Mouse (Mus musculus) hematopoietic multipotent progenitor cell, adult 10-12 weeks (in vitro differentiated cells): ENCODE results near the gene 2010003K11Rik. TPM values are rescaled to one million over a fixed set of nuclear protein-coding genes. Genes with fewer than 3 reads are reported as not detected.

Experiments
- polyA plus RNA-seq: library from polyadenylated mRNA; stranded (reverse); fragments of >175 nt; gene quantifications from 2 replicates; pipeline ENCODE4 v1.2.3, GENCODE M21; 2012; ENCODE audit warnings: low replicate concordance

2010003K11Rik gene
- not detected in 2 replicates for polyA plus RNA-seq

DNA sequence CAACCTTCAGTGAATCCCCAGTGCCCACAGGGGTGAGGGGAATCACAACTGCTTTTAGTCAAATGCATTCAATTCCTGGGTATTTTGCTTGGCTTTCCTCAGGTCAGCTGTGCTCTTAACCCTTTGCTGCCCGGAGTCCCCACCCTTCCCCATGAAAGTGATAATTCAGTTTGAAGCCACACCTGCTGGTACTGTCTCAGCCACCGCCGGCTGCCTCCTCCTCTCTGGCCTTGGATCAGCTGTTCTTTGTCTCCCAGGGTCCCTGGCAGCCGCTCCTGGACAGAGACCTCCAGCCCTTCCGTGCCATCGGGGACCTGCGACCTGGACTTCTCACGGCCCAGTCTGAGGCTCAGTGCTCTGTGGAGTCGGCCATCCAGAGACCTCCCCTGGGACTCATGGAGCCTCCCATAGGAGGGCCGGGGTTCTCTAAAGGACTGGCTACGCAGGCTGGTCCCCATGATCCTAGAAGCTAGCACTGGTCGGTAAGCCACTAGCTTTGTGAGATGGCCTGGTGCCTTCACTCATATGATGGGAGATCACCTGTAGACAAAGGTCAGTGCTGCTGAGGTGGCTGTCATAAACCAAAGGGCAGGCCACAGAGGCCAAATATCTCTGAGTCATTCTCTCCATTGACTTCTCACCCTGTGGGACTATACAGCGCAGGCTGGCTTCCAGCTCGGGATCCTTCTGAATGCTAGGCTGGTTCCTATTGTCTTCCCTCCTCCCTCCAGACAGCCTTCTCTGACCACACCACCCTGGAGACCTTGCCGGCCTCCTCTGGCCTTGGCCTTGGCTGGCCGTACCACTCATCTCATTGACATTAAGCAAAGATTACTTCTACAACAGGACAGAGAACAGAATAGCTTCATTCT lies at the start of gene 2010003K11Rik:
2010003K11Rik (minus strand) TSS at position 522 of the 872 bp plus-strand sequence.

DNA sequence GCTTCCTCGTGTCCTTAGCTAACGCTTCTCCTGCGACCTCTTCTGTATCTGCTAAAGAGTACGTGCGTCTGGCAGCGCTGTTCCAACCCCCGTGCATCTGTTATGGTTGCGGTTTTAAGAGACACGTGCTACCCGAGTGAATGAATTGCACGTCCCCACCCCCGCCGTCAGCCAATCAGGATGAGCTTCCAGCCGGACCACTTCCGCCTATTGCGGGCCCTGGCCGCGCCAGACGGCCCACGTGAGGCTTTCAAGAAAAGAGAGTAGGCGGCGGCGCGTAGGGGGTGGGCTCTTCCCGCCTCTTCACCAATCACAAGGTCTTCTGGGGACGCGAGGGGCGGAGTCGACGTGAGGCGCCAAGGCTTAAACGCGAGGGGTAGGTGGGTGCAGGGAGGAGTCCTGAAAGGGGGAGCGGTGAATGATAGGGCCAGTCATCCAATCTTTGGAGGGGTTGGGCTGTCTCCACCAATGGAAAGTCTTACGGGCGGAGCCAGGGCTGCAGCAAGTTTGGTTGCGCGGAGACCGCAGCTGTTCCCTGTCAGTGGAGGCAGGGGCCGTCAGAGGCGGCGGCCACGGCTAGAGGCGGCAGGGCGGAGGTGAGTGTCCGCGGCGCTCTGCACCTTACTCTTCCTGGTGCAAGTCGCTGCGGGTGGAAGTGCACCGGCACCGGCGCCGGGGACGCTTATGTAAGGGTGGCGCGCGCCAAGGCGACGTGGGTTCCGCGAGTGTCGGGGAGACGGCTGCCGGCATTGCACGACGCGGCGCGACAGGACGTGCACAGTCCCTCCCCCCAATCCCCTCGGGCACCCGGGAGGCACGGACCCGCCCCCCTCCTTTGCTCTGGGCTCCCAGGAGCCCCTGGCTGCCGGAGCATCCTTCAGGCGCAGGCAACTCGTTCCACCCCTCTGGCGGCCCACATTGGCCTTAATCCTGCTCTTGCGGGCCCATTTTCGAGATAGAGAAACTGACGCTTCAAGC lies 11.9 kb upstream of the 2010003K11Rik start, which contains the start of gene Pcx:
Pcx (plus strand) TSS at position 487 of the 978 bp plus-strand sequence.

DNA sequence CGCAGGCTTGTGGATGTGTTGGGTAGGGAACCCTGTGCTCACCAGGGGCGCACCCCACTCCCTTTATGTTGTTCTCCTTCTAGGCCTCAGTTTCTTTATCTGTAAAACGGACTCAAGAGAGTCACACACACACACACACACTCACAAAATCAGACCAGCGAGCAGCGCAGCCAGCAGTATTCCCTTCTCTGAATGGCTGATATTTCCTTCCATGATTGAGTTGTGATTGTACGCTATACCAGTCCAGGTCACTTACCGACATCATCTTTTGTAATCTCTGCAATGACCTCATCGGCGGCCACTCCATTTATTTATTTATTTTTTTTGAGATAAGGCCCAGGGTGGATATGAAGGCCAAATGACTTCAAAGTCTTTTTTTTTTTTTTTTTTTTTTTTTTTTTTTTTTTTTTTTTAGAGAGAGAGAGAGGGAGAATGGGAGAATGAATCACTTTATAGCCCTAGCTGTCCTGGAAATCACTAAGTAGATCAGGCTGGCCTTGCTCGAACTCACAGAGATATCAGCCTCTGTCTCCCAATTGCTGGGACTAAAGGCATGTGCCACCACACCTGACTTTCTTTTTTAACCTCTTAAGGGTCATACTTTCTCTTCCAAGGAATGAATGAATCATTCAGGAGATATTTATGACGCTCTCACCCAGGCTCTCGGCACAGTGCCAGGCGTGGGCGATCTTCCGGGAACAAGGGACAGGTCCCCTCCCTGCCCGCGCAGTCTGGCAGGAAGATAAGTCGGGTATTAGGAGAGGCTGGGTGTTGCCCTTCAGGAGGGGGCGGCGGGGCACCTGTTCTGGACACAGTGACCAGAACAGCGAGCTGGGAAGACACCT lies 20.8 kb downstream of the 2010003K11Rik start, which contains the start of gene Syt12:
Syt12 (minus strand) TSS at position 103 of the 845 bp plus-strand sequence.

Other genes with a start within 250 kb of the 2010003K11Rik start
- 27.8 and 60.7 TPM in 2 replicates for gene Ssh3, start 229.4 kb downstream of the 2010003K11Rik start, polyA plus RNA-seq
- gene Ankrd13d, start 215.4 kb downstream of the 2010003K11Rik start, polyA plus RNA-seq, result 25.1 and 46.7 TPM in 2 replicates
- 1,315 and 1,512 TPM in 2 replicates for gene Grk2, start 192.4 kb downstream of the 2010003K11Rik start, polyA plus RNA-seq
- gene Kdm2a, start 100.3 kb downstream of the 2010003K11Rik start, polyA plus RNA-seq, result 87.2 and 104 TPM in 2 replicates
- gene Rhod, start 59.2 kb downstream of the 2010003K11Rik start, polyA plus RNA-seq, result 0.26 and 0.29 TPM in 2 replicates
- gene Syt12, start 21.1 kb downstream of the 2010003K11Rik start, polyA plus RNA-seq, result not detected in 2 replicates
- gene Pcx, start 11.9 kb upstream of the 2010003K11Rik start, polyA plus RNA-seq, result 3.3 and 9.6 TPM in 2 replicates
- 0.86 and 0.90 TPM in 2 replicates for gene Lrfn4, start 117.1 kb upstream of the 2010003K11Rik start, polyA plus RNA-seq
- gene Rce1, start 127.1 kb upstream of the 2010003K11Rik start, polyA plus RNA-seq, result 15.3 and 49.3 TPM in 2 replicates
- gene Gm960, start 200.1 kb upstream of the 2010003K11Rik start, polyA plus RNA-seq, result not detected in 2 replicates
- 0.14 and 0.16 TPM in 2 replicates for gene Sptbn2, start 212.6 kb upstream of the 2010003K11Rik start, polyA plus RNA-seq